Mouse (Mus musculus) liver, postnatal 0 days (tissue): Measurements from ENCODE around the gene Elfn1. TPM values are rescaled to one million over a fixed set of nuclear protein-coding genes. Genes with fewer than 3 reads are reported as not detected.

Experiments
- ATAC-seq: fragments of 200-750 bp; cut with Nextera tagmentation; 2 replicates; pipeline ENCODE4 v1.8.0; 2017; ENCODE audit warnings: mild to moderate bottlenecking, moderate library complexity
- DNase-seq: peaks from one replicate; pipeline ENCODE4 v3.0.0-alpha.2; 2016
- H3K27ac ChIP-seq: fragments of 300-500 bp; sonication (generic); 2 replicates; pipeline ENCODE4 v1.5.1; 2014; ENCODE audit warnings: antibody characterized with exemption, moderate library complexity, mild to moderate bottlenecking, low read depth
- H3K27me3 ChIP-seq: fragments of 300-500 bp; sonication (generic); 2 replicates; pipeline ENCODE4 v1.6.1; 2014; ENCODE audit warnings: low read length, control low read depth, mixed read lengths; ENCODE audit not compliant: insufficient read depth
- H3K36me3 ChIP-seq: fragments of 300-500 bp; sonication (generic); replicated peaks from 2 replicates; pipeline ENCODE4 v1.6.1; 2014; ENCODE audit warnings: mild to moderate bottlenecking, control low read depth, low read length, moderate library complexity, mixed read lengths; ENCODE audit not compliant: insufficient read depth
- H3K4me1 ChIP-seq: fragments of 300-500 bp; sonication (generic); 2 replicates; pipeline ENCODE4 v1.6.1; 2014; ENCODE audit warnings: antibody characterized with exemption, mild to moderate bottlenecking, control low read depth; ENCODE audit not compliant: insufficient read depth
- H3K4me2 ChIP-seq: fragments of 300-500 bp; sonication (generic); 2 replicates; pipeline ENCODE4 v1.6.1; 2014; ENCODE audit warnings: low read depth, mild to moderate bottlenecking, low read length, moderate library complexity, mixed read lengths
- H3K4me3 ChIP-seq: fragments of 300-500 bp; sonication (generic); 2 replicates; pipeline ENCODE4 v1.5.1; 2014; ENCODE audit warnings: low read depth, low read length
- H3K9ac ChIP-seq: fragments of 300-500 bp; sonication (generic); replicated peaks from 2 replicates; pipeline ENCODE4 v1.6.1; 2014; ENCODE audit warnings: mild to moderate bottlenecking, moderate library complexity
- H3K9me3 ChIP-seq: fragments of 300-500 bp; sonication (generic); 2 replicates; pipeline ENCODE4 v1.6.1; 2016; ENCODE audit warnings: mild to moderate bottlenecking, control low read depth, low read length, mixed read lengths
- CTCF ChIP-seq: sonication (generic); IDR thresholded peaks from 2 replicates; pipeline ENCODE4 v1.5.1; 2016; ENCODE audit warnings: antibody characterized with exemption, low read depth
- EP300 ChIP-seq: IDR thresholded peaks from 2 replicates; pipeline ENCODE4 v1.6.1; 2016; ENCODE audit warnings: antibody characterized with exemption, low read depth, mild to moderate bottlenecking
- WGBS: fragments of 180-500 bp; shearing (Covaris S2); extraction: QIAGEN DNeasy Blood & Tissue Kit; methylation state at CpG from one replicate; pipeline ENCODE4 v1.1.7; 2014; ENCODE audit not compliant: insufficient replicate concordance; 5-methylcytosine and 5-hydroxymethylcytosine counted together
- polyA plus RNA-seq: library from polyadenylated mRNA; unstranded; fragments of >200 nt; fragmentation: Nextera tagmentation; extraction: Ambion mirVana; gene quantifications from 2 replicates; pipeline ENCODE4 v1.2.1, GENCODE M21; 2015

Elfn1 gene
- polyA plus RNA-seq, 1 experiment from 2014 or later, result not detected

- DNase-seq (peak; percentile 47), ATAC-seq (no peak)
- Histone ChIP-seq H3K4me2 (peak overlapping the region; percentile 33; the same call in 1 of the 2 replicates), H3K4me1 (peaks cover 31% of the 10 kb centered on the region), H3K27me3 (peaks cover 96% of the 10 kb centered on the region), H3K9ac (no peak overlapping the region), H3K27ac (no peak overlapping the region), H3K4me3 (peak overlapping the region; percentile 55; the same call in 1 of the 2 replicates), H3K36me3 (no peaks in the 10 kb centered on the region), H3K9me3 (no peaks in the 10 kb centered on the region)
- WGBS, result 2% methylated on average over 29 of the region's 29 CpGs
- TF ChIP-seq CTCF, result no peak
- TF ChIP-seq EP300, result no peak
Measured at GRCm38 (mm10) chr5:139909710-139910550, 2.2 kb downstream of the Elfn1 start.

GRCm38 (mm10) chr5:139910755-139911300 lies 3.1 kb downstream of the Elfn1 start:
- no peak for DNase-seq
- Histone ChIP-seq H3K4me3 (no peak overlapping the region), H3K27me3 (peaks cover 92% of the 10 kb centered on the region), H3K27ac (no peak overlapping the region), H3K9ac (no peak overlapping the region), H3K4me1 (peaks cover 31% of the 10 kb centered on the region), H3K4me2 (no peak overlapping the region), H3K36me3 (no peaks in the 10 kb centered on the region), H3K9me3 (no peaks in the 10 kb centered on the region)
- 8% methylated on average over 3 of the region's 3 CpGs for WGBS
- TF ChIP-seq CTCF (no peak), EP300 (no peak)
- no peak for ATAC-seq

DNA sequence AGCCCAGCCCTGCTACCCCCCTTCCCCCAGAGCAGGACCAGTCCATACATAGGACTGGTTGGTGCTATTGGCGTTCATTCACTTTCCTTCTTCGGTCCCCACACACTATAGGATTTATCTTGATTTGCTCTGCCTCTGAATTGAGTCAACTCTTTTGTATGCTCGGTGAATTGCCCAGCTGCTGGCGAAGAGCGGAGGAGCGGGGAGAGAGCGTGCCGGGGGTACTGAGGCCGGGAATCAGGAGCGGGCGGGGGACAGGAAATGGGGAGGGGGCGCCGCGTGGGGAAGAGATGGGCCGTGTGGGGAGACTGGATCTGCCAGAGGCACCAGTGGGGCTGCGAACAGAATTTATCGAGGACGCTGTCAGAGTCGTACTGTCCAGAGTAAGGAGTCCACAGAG lies 3.8 kb downstream of the Elfn1 start:
- no peaks in the 10 kb centered on the region for H3K36me3 ChIP-seq
- H3K4me3 ChIP-seq, result no peak overlapping the region
- H3K4me1 ChIP-seq, result peaks cover 31% of the 10 kb centered on the region
- H3K4me2 ChIP-seq, result no peak overlapping the region
- peaks cover 86% of the 10 kb centered on the region for H3K27me3 ChIP-seq
- H3K9ac ChIP-seq, result no peak overlapping the region
- no peak for TF ChIP-seq EP300
- TF ChIP-seq CTCF, result no peak
- WGBS, result 10% methylated on average over 19 of the region's 19 CpGs
- DNase-seq (no peak), ATAC-seq (no peak)
- H3K9me3 ChIP-seq, result no peaks in the 10 kb centered on the region
- H3K27ac ChIP-seq, result no peak overlapping the region

DNA sequence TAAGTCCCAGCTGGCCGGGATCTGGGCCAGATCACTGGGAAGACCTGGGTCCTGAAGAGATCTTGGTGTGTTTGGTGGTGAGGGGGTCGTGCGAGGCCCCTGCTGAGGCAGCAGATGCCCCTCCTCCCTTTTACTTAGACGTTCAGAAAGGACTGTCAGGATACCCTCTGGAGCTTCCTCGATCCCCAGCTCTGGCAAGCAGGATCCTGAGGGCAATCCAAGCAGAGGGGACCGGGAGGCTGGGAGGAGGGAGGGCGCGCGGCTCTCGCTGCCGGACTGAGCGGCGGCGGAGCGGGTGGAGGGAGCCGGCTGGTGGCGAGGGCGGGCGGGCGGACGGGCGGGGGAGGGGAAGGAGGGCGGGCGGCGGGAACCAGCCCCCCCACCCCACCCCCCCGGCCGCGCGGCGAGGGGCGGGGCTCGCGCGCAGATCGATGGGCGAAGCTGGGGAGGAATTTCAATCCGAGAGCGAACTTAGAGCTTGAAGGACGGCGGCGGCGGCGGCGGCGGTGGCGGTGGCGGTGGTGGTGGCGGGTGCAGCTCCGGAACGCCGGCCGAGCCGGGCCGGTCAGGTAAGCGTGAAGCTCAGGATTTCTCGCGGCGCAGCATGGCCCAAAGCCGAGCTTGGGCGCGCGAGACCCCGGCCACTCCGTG lies 4.5 kb downstream of the Elfn1 start:
- under 1% methylated on average over 19 of the region's 64 CpGs for WGBS
- no peaks in the 10 kb centered on the region for H3K36me3 ChIP-seq
- peak; percentile 19; the same call in 1 of the 2 replicates for ATAC-seq
- H3K9me3 ChIP-seq, result no peaks in the 10 kb centered on the region
- H3K4me2 ChIP-seq, result peak overlapping the region; percentile 65
- peak; percentile 42 for DNase-seq
- H3K4me3 ChIP-seq, result peak overlapping the region; percentile 39
- no peak overlapping the region for H3K9ac ChIP-seq
- TF ChIP-seq EP300 (no peak), CTCF (no peak)
- peaks cover 31% of the 10 kb centered on the region for H3K4me1 ChIP-seq
- peaks cover 78% of the 10 kb centered on the region for H3K27me3 ChIP-seq
- no peak overlapping the region for H3K27ac ChIP-seq

GRCm38 (mm10) chr5:139921666-139922065 lies 13.9 kb downstream of the Elfn1 start:
- no peak overlapping the region for H3K4me3 ChIP-seq
- no peaks in the 10 kb centered on the region for H3K36me3 ChIP-seq
- ATAC-seq (no peak), DNase-seq (no peak)
- H3K9me3 ChIP-seq, result peaks cover 6% of the 10 kb centered on the region; the same call in 1 of the 2 replicates
- H3K27me3 ChIP-seq, result 0 out of 2 replicates have a peak, but pooled peaks cover 3% of the 10 kb centered on the region
- no peak for TF ChIP-seq EP300
- no peak for TF ChIP-seq CTCF
- WGBS, result 66% methylated on average over 11 of the region's 11 CpGs
- H3K4me1 ChIP-seq, result no peaks in the 10 kb centered on the region
- no peak overlapping the region for H3K27ac ChIP-seq
- no peak overlapping the region for H3K4me2 ChIP-seq
- H3K9ac ChIP-seq, result no peak overlapping the region

DNA sequence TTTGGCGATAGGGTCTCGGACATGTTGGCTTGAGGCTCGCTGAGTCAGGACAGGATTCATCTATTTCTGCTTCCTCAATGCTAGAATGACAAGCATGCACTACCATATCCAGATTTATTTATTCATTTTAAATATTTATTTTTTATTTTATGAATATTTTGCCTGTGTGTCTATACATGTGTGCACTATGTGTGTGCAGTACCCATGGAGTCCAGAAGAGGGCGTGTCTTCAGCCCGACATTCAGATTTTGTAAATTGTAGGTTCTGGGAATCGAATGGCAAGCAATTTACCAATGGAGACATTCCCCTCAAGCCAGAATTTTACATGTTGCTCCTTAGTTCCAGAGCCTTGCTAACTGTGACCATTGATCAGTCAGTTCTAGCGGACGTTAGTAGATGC lies 16.1 kb downstream of the Elfn1 start:
- TF ChIP-seq CTCF (peak; percentile 36), EP300 (no peak)
- ATAC-seq (no peak), DNase-seq (no peak)
- Histone ChIP-seq H3K4me1 (no peaks in the 10 kb centered on the region), H3K4me3 (no peak overlapping the region), H3K4me2 (no peak overlapping the region), H3K27ac (no peak overlapping the region), H3K27me3 (0 out of 2 replicates have a peak, but pooled peaks cover 2% of the 10 kb centered on the region), H3K9me3 (peaks cover 6% of the 10 kb centered on the region; the same call in 1 of the 2 replicates), H3K9ac (no peak overlapping the region), H3K36me3 (no peaks in the 10 kb centered on the region)
- 81% methylated on average over 8 of the region's 8 CpGs for WGBS
